Comparison of ENCODE assay signal across 11 mouse cellular contexts in the genomic region with DNA sequence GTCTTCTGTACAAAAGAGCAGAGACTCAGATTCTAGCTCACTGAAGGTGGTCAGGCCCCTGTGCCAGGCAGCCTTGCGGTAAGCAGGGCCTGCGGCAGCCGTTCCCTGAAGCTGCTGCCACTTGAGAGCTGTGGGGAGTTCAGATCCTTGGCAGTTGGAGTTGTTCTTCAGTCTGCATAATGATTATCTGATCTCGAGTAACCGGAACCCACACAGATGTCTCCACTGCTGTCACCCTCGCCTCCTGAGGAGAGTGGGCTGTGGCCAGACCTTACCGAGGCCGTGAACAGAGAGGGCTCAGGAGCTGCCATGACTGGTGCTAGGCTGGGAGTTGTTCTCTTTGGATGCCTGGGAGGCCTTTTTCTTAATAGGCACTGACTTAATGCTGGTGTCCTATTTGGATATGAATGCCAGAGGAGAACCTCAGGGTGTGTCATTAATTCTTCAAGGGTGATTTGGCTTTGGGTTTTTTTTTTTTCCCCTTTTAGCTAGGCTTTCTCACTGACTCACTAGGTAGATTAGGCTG. TPM values are rescaled to one million over a fixed set of nuclear protein-coding genes. Genes with fewer than 3 reads are reported as not detected.
DNase-seq lines count a peak whose midpoint lies in the region; ATAC-seq lines count a peak whose summit lies in the region.
"Had no signal": no experiment of that assay in that cellular context is flagged by ENCODE, and none has a peak within 500 bp of the region (broad histone marks: within the 10 kb centered on the region; RNA-seq: fewer than 3 reads in every experiment).

No protein-coding gene starts in this region.

- DNase-seq in heart, adult 18-20 months = no peak
- DNase-seq in 3T3-L1 (ENCODE audit: low read depth, low spot score) = peak; percentile 85
- DNase-seq in cerebellum, adult 9-11 months = peak; percentile 58
- no peak for DNase-seq in urinary bladder, adult 2 months (ENCODE audit: low spot score)
- DNase-seq in layer of hippocampus, adult 9-11 months = no peak
- no peak for DNase-seq in spleen, adult 18-20 months
- DNase-seq: embryo, embryonic 11 days; kidney, adult 11 months; lung, postnatal 14 days had no signal

- peak overlapping the region; percentile 52 for H3K9ac ChIP-seq in heart, embryonic 12.5 days
- no peak overlapping the region; the same call in 1 of the 2 replicates for H3K9ac ChIP-seq in hindbrain, embryonic 15.5 days

- peaks cover 81% of the 10 kb centered on the region for H3K36me3 ChIP-seq in heart, embryonic 12.5 days
- peaks cover 34% of the 10 kb centered on the region for H3K36me3 ChIP-seq in hindbrain, embryonic 15.5 days

- no peak for ATAC-seq in heart, embryonic 12.5 days (ENCODE audit: insufficient number of reproducible peaks, low FRiP score)
- ATAC-seq in hindbrain, embryonic 15.5 days (ENCODE audit: low FRiP score, low read depth) = 0 out of 2 replicates have a peak, but pooled peaks have one; percentile 11

- no peaks in the 10 kb centered on the region for H3K9me3 ChIP-seq in heart, embryonic 12.5 days (replicated peaks)
- no peaks in the 10 kb centered on the region for H3K9me3 ChIP-seq in hindbrain, embryonic 15.5 days

- peak overlapping the region; percentile 61 for H3K27ac ChIP-seq in heart, embryonic 12.5 days (ENCODE audit: poor library complexity, severe bottlenecking)
- H3K27ac ChIP-seq in hindbrain, embryonic 15.5 days (replicated peaks) = peak overlapping the region; percentile 56

- H3K4me1 ChIP-seq in heart, embryonic 12.5 days (replicated peaks) = peaks cover 68% of the 10 kb centered on the region
- peaks cover 56% of the 10 kb centered on the region for H3K4me1 ChIP-seq in hindbrain, embryonic 15.5 days (replicated peaks)

- no peaks in the 10 kb centered on the region for H3K27me3 ChIP-seq in heart, embryonic 12.5 days (replicated peaks)
- no peaks in the 10 kb centered on the region for H3K27me3 ChIP-seq in hindbrain, embryonic 15.5 days

- 53% methylated on average over 8 of the region's 8 CpGs for WGBS in heart, embryonic 12.5 days
- WGBS in hindbrain, embryonic 15.5 days = 32% methylated on average over 8 of the region's 8 CpGs

- H3K4me2 ChIP-seq in heart, embryonic 12.5 days = peak overlapping the region; percentile 28
- H3K4me2 ChIP-seq in hindbrain, embryonic 15.5 days = peak overlapping the region; percentile 18; the same call in 1 of the 2 replicates

- no peak overlapping the region for H3K4me3 ChIP-seq in heart, embryonic 12.5 days
- H3K4me3 ChIP-seq in hindbrain, embryonic 15.5 days = no peak overlapping the region

RNA-seq across cellular contexts. Expression of gene Ppp1cc, which starts 8.6 kb away (rescaled TPM):
- 222 and 230 TPM in 2 replicates for polyA plus RNA-seq in heart, embryonic 12.5 days (2016; fragmentation: Nextera tagmentation; extraction: Ambion mirVana)
- 100 to 1,000 TPM; 105 to 113 TPM for total RNA-seq in heart, adult 18-20 months (2021)
- 210 and 213 TPM in 2 replicates for polyA plus RNA-seq in hindbrain, embryonic 15.5 days (2015; fragmentation: Nextera tagmentation; extraction: Ambion mirVana)
- polyA plus RNA-seq in urinary bladder, adult 2 months (2012; rRNA removed) = 167 and 172 TPM in 2 replicates

RNA-seq across cellular contexts. Expression of gene Ccdc63, which starts 26.1 kb away (rescaled TPM):
- 0.33 and 0.42 TPM in 2 replicates for polyA plus RNA-seq in heart, embryonic 12.5 days (2016; fragmentation: Nextera tagmentation; extraction: Ambion mirVana)
- total RNA-seq in heart, adult 18-20 months (2021) = not detected
- not detected in 2 replicates for polyA plus RNA-seq in hindbrain, embryonic 15.5 days (2015; fragmentation: Nextera tagmentation; extraction: Ambion mirVana)
- 0.18 and 0.19 TPM in 2 replicates for polyA plus RNA-seq in urinary bladder, adult 2 months (2012; rRNA removed)

RNA-seq across cellular contexts. Expression of gene Hvcn1, which starts 39.9 kb away (rescaled TPM):
- polyA plus RNA-seq in heart, embryonic 12.5 days (2016; fragmentation: Nextera tagmentation; extraction: Ambion mirVana) = 1.8 and 2.8 TPM in 2 replicates
- 1 to 10 TPM; 1.7 to 6.8 TPM for total RNA-seq in heart, adult 18-20 months (2021)
- 1.4 and 1.6 TPM in 2 replicates for polyA plus RNA-seq in hindbrain, embryonic 15.5 days (2015; fragmentation: Nextera tagmentation; extraction: Ambion mirVana)
- polyA plus RNA-seq in urinary bladder, adult 2 months (2012; rRNA removed) = 3.6 and 6.0 TPM in 2 replicates

Comparison
In these comparisons a context has a peak if more than half of its experiments do, and no peak if none do; other contexts are left out.
1. DNase-seq: peak in 3T3-L1 (single experiment) and cerebellum, adult 9-11 months (single experiment); none in heart, adult 18-20 months (0 of 2), urinary bladder, adult 2 months (single experiment), layer of hippocampus, adult 9-11 months (single experiment) and spleen, adult 18-20 months (0 of 2).